Mouse (Mus musculus) MEL (cell line): ENCODE data around the gene Ctnna2. TPM values are rescaled to one million over a fixed set of nuclear protein-coding genes. Genes with fewer than 3 reads are reported as not detected.

Experiments
- DNase-seq: peaks from one replicate; pipeline ENCODE4 v3.0.0; 2011; ENCODE audit warnings: low read depth, low spot score
- H3K27ac ChIP-seq: 2 replicates; pipeline ENCODE4 v1.5.1; 2012; ENCODE audit warnings: low read depth, mild to moderate bottlenecking, control low read depth, low read length, moderate library complexity; ENCODE audit not compliant: control insufficient read depth
- H3K27me3 ChIP-seq, 2 experiments: fragments of 150-350 bp in 1 of 2; sonication (generic) in 1 of 2; 2 replicates each; pipeline ENCODE4 v1.6.1; 2012; ENCODE audit warnings: low read length in 2 of 2, mild to moderate bottlenecking in 2 of 2, improper control_type of control experiment in 1 of 2, moderate library complexity in 1 of 2; ENCODE audit not compliant: insufficient read depth in 2 of 2, control insufficient read depth in 1 of 2
- H3K36me3 ChIP-seq, 2 experiments: 2 replicates each; pipeline ENCODE4 v1.6.1; 2012 to 2014; ENCODE audit warnings: low read length in 2 of 2, improper control_type of control experiment in 1 of 2, inconsistent platforms in 1 of 2, mild to moderate bottlenecking in 1 of 2; ENCODE audit not compliant: insufficient read depth in 2 of 2, control insufficient read depth in 1 of 2
- H3K4me1 ChIP-seq, 2 experiments: fragments of 150-350 bp in 1 of 2; sonication (generic) in 1 of 2; 2 replicates each; pipeline ENCODE4 v1.6.1; 2012; ENCODE audit warnings: low read length in 2 of 2, improper control_type of control experiment in 1 of 2, mild to moderate bottlenecking in 1 of 2; ENCODE audit not compliant: insufficient read depth in 2 of 2, control insufficient read depth in 1 of 2
- H3K4me3 ChIP-seq, 2 experiments: fragments of 150-350 bp in 1 of 2; sonication (generic) in 1 of 2; 2 replicates each; pipeline ENCODE4 v1.5.1; 2012; ENCODE audit warnings: low read depth in 2 of 2, low read length in 2 of 2, mild to moderate bottlenecking in 2 of 2, moderate library complexity in 2 of 2, control low read depth in 1 of 2, improper control_type of control experiment in 1 of 2; ENCODE audit not compliant: control insufficient read depth in 1 of 2, insufficient read depth in 1 of 2
- H3K79me2 ChIP-seq: 2 replicates; pipeline ENCODE4 v1.6.1; 2012; ENCODE audit warnings: mild to moderate bottlenecking, low read length, moderate library complexity; ENCODE audit not compliant: control insufficient read depth, poor library complexity, insufficient read depth
- H3K9ac ChIP-seq: 2 replicates; pipeline ENCODE4 v1.6.1; 2012; ENCODE audit warnings: low read depth, mild to moderate bottlenecking, control low read depth, low read length, moderate library complexity; ENCODE audit not compliant: control insufficient read depth, poor library complexity, severe bottlenecking
- H3K9me3 ChIP-seq: fragments of 150-350 bp; sonication (generic); replicated peaks from 2 replicates; pipeline ENCODE4 v1.6.1; 2012; ENCODE audit warnings: mild to moderate bottlenecking, low read length, improper control_type of control experiment, moderate library complexity; ENCODE audit not compliant: insufficient read depth
- CHD2 ChIP-seq: IDR thresholded peaks from 2 replicates; pipeline ENCODE4 v1.6.1; 2011; ENCODE audit warnings: low read length, improper control_type of control experiment
- ELF1 ChIP-seq: IDR thresholded peaks from 2 replicates; pipeline ENCODE4 v1.6.1; 2014; ENCODE audit warnings: low read depth, mild to moderate bottlenecking, inconsistent platforms, low read length, improper control_type of control experiment, moderate library complexity
- ETS1 ChIP-seq: IDR thresholded peaks from 2 replicates; pipeline ENCODE4 v1.6.1; 2012; ENCODE audit warnings: low read depth, mild to moderate bottlenecking, inconsistent platforms, low read length, improper control_type of control experiment, moderate library complexity
- HCFC1 ChIP-seq: IDR thresholded peaks from 2 replicates; pipeline ENCODE4 v1.6.1; 2012; ENCODE audit warnings: low read depth, mild to moderate bottlenecking, inconsistent platforms, low read length, improper control_type of control experiment, moderate library complexity
- JUND ChIP-seq: IDR thresholded peaks from 2 replicates; pipeline ENCODE4 v1.6.1; 2011; ENCODE audit warnings: low read depth, mild to moderate bottlenecking, improper control_type of control experiment, low read length
- MAFK ChIP-seq: IDR thresholded peaks from 2 replicates; pipeline ENCODE4 v1.6.1; 2011; ENCODE audit warnings: low read depth, mild to moderate bottlenecking, low read length, improper control_type of control experiment, borderline replicate concordance
- MEF2A ChIP-seq: IDR thresholded peaks from 2 replicates; pipeline ENCODE4 v1.6.1; 2014; ENCODE audit warnings: low read depth, mild to moderate bottlenecking, inconsistent platforms, low read length, improper control_type of control experiment; ENCODE audit not compliant: poor library complexity, insufficient replicate concordance, severe bottlenecking; ENCODE audit errors: extremely low read depth
- MYB ChIP-seq: IDR thresholded peaks from 2 replicates; pipeline ENCODE4 v1.6.1; 2011; ENCODE audit warnings: mild to moderate bottlenecking, low read depth, low read length, improper control_type of control experiment
- MYC ChIP-seq: IDR thresholded peaks from 2 replicates; pipeline ENCODE4 v1.6.1; 2011; ENCODE audit warnings: low read depth, mild to moderate bottlenecking, low read length, improper control_type of control experiment, moderate library complexity
- NELFE ChIP-seq: IDR thresholded peaks from 2 replicates; pipeline ENCODE4 v1.6.1; 2011; ENCODE audit warnings: low read depth, low read length, improper control_type of control experiment
- NRF1 ChIP-seq: IDR thresholded peaks from 2 replicates; pipeline ENCODE4 v1.6.1; 2014; ENCODE audit warnings: low read depth, mild to moderate bottlenecking, inconsistent platforms, low read length, improper control_type of control experiment, moderate library complexity; ENCODE audit not compliant: poor library complexity, insufficient read depth, severe bottlenecking
- POLR2AphosphoS5 ChIP-seq: IDR thresholded peaks from 2 replicates; pipeline ENCODE4 v1.6.1; 2012; ENCODE audit warnings: low read depth, borderline replicate concordance, mild to moderate bottlenecking, inconsistent platforms, low read length, moderate library complexity, mixed read lengths
- TBP ChIP-seq: IDR thresholded peaks from 2 replicates; pipeline ENCODE4 v1.8.0; 2011; ENCODE audit warnings: low read depth, low read length, improper control_type of control experiment
- UBTF ChIP-seq: IDR thresholded peaks from 2 replicates; pipeline ENCODE4 v1.6.1; 2012; ENCODE audit warnings: low read depth, mild to moderate bottlenecking, inconsistent platforms, low read length, improper control_type of control experiment, moderate library complexity, borderline replicate concordance; ENCODE audit not compliant: insufficient read depth
- ZC3H11A ChIP-seq: IDR thresholded peaks from 2 replicates; pipeline ENCODE4 v1.6.1; 2012; ENCODE audit warnings: low read depth, mild to moderate bottlenecking, inconsistent platforms, low read length, improper control_type of control experiment
- ZKSCAN1 ChIP-seq: IDR thresholded peaks from 2 replicates; pipeline ENCODE4 v1.6.1; 2012; ENCODE audit warnings: low read depth, mild to moderate bottlenecking, inconsistent platforms, low read length, improper control_type of control experiment, moderate library complexity
- ZMIZ1 ChIP-seq: IDR thresholded peaks from 2 replicates; pipeline ENCODE4 v1.6.1; 2012; ENCODE audit warnings: low read depth, mild to moderate bottlenecking, inconsistent platforms, low read length, improper control_type of control experiment, moderate library complexity
- ZNF384 ChIP-seq: IDR thresholded peaks from 2 replicates; pipeline ENCODE4 v1.6.1; 2012; ENCODE audit warnings: low read depth, mild to moderate bottlenecking, inconsistent platforms, low read length, improper control_type of control experiment
- polyA plus RNA-seq, 2 experiments: library from polyadenylated mRNA; stranded (reverse) in 1 of 2; unstranded in 1 of 2; fragments of >175 nt in 1 of 2; fragments of >200 nt in 1 of 2; gene quantifications; 2 replicates each; pipeline versions ENCODE4 v1.2.1 to v1.2.4; 2012; ENCODE audit warnings: low replicate concordance in 2 of 2, low read depth in 1 of 2; ENCODE audit not compliant: insufficient read length in 2 of 2, insufficient read depth in 1 of 2, missing spikeins in 1 of 2
- total RNA-seq: library from RNA; depleted of rRNA; stranded (reverse); fragments of 300-350 nt; gene quantifications from 2 replicates; pipeline ENCODE4 v1.2.3, GENCODE M21; 2012

Ctnna2 gene
- total and polyA plus RNA-seq, 3 experiments = not detected

DNA sequence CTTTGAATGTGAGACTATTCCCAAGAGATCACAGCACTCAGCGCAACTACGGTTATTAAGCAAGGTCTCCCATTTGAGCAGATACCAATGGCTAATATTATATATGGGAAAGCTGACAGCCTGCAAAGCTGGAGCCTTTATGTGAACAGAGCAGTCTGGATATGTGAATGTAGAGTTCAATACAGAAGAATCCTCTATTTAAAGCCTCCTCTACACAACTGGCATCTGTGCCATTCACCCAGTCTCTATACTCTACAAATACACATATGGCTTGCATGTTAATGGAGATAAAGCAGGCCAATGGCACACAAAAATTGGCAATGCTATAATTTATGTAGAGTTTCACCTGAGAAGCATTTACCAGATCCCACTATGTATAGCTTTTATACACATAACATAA lies 608.4 kb downstream of the Ctnna2 start:
- Histone ChIP-seq H3K27ac (no peak overlapping the region), H3K27me3 (no peaks in the 10 kb centered on the region), H3K36me3 (no peaks in the 10 kb centered on the region), H3K9ac (no peak overlapping the region), H3K4me3 (no peak overlapping the region), H3K79me2 (no peaks in the 10 kb centered on the region), H3K4me1 (no peaks in the 10 kb centered on the region), H3K9me3 (no peaks in the 10 kb centered on the region)
- no peak for TF ChIP-seq ELF1
- no peak for TF ChIP-seq ETS1
- TF ChIP-seq ZC3H11A = no peak
- TF ChIP-seq HCFC1 = no peak
- TF ChIP-seq NRF1 = no peak
- no peak for TF ChIP-seq TBP
- no peak for TF ChIP-seq UBTF
- no peak for TF ChIP-seq MYC
- DNase-seq = no peak

DNA sequence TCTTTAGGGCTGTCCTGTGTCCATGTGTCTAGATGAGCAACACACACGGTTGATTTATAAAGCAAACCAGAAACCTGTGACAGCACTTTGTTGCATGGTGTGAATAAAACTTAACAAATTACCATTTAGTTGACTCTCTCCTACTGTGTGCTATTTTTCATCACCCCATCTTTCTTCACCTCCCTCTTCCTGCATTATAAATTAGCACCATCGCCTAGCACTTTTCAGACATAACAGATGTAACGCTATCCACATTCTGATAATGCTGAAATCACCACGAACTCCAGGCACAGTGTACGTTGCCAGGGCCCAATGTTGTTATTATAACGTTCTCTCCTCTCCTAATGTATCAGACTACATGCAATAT lies 621.0 kb downstream of the Ctnna2 start:
- DNase-seq = no peak
- Histone ChIP-seq H3K27me3 (no peaks in the 10 kb centered on the region), H3K4me3 (no peak overlapping the region), H3K4me1 (no peaks in the 10 kb centered on the region), H3K36me3 (no peaks in the 10 kb centered on the region)
- no peak for TF ChIP-seq HCFC1
- no peak for TF ChIP-seq POLR2AphosphoS5
- TF ChIP-seq TBP = no peak
- no peak for TF ChIP-seq ZKSCAN1
- no peak for TF ChIP-seq ZNF384
- TF ChIP-seq CHD2 = no peak
- TF ChIP-seq ZMIZ1 = no peak
- no peak for TF ChIP-seq MYB
- no peak for TF ChIP-seq MEF2A
- TF ChIP-seq JUND = no peak
- TF ChIP-seq NELFE = no peak
- no peak for TF ChIP-seq MAFK
- TF ChIP-seq, all 39 proteins: peak for 0
- no peak overlapping the region for H3K27ac ChIP-seq
- H3K9me3 ChIP-seq = no peaks in the 10 kb centered on the region
- H3K79me2 ChIP-seq = no peaks in the 10 kb centered on the region
- H3K9ac ChIP-seq = no peak overlapping the region
